Mouse (Mus musculus): Measurements from ENCODE around the gene Cog5.

Gene Cog5

DNA sequence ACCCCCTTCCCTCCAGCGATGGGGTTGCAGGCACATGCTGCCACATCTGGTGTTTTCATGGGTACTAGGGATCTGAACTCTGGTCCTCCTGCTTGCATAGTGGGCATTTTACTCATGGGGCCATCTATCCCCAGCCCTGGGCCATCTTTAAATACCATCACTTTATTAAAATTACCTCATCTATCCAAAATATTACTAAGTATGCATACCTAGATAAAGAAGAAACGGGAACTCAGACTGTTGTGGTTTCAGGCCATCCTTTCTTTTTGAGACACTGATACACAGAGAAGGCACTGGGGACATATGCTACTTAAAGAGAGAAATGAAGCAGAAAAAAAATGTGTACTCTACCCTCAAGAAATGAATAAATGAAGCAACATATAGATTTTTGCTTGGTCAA lies 331.8 kb downstream of the Cog5 start:
- DNase-seq = no peak

Data from kidney, adult 8-10 months (tissue).